Mouse (Mus musculus): ENCODE measurements around the gene Olfr1058. TPM values are rescaled to one million over a fixed set of nuclear protein-coding genes. Genes with fewer than 3 reads are reported as not detected.

Gene Olfr1058
- total RNA-seq (2023) = not detected

DNA sequence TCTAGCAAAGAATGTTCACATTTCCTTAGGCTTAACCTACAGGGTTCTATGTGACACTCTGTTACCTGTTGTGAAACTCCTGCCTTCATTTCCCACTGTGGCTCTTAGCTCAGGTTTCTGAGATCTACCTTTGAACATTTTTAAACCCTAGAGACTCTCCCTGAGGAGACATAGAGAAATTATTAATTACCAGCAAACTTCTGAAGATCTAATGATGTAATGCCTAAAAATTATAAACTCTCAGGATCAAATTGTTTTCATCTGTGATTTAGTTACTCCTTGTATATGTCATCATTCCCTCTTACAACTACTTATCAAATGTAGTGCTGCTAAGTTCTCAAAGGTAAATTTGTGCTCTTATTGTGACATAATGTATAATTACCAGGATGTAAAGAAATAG, at the start of gene Olfr1058:
TSS of gene Olfr1058 (minus strand) at position 101 of the 400 bp plus-strand sequence.

DNA sequence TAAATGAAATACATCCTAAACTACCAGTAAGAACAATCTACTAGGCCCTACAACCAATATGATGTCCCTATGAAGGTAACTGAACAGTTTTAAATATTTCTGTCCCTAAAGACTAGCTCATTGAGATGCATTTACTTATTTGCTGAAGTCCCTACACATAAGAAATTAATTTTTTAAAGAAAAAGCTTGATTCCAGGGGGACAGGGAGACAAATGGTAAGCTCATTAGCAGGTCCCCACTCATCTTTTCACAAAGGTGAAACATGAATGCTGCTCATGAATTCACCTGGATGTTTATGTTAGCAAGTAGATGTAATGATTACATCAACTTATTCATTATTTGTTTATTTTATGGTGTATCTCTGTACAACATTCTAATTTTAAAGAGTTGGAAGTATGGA, 38.3 kb upstream of the Olfr1058 start, which contains the start of gene Olfr1062:
TSS of gene Olfr1062 (minus strand) at position 101 of the 400 bp plus-strand sequence.

DNA sequence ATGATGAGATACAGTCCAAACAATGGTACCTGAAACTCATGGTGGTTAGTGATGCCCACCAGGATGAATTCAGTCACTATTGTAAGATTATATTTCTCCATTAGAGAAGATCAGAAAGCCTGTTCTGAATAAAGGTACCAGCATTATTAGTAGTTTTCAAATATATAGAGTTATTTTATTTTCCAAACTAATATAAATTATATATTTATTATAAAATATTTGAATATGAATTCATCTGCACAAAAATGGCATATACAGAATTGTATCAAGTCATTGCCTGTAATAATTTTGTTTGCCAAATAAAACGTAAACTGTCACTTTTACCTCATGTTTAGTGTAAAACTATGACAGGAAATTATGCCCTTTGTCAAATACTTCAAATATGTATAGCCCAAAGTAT, 25.6 kb upstream of the Olfr1058 start, which contains the start of gene Olfr1061:
TSS of gene Olfr1061 (minus strand) at position 101 of the 400 bp plus-strand sequence.

DNA sequence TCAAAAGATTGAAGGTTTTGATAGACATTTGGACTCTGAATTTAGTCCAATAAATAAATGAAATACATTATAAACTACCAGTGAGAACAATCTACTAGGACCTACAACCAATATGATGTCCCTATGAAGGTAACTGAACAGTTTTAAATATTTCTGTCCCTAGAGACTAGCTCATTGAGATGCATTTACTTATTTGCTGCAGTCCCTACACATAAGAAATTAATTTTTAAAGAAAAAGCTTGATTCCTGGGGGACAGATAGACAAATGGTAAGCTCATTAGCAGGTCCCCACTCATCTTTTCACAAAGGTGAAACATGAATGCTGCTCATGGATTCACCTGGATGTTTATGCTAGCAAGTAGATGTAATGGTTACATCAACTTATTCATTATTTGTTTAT, 10.1 kb downstream of the Olfr1058 start, which contains the start of gene Olfr1057:
TSS of gene Olfr1057 (minus strand) at position 101 of the 400 bp plus-strand sequence.

DNA sequence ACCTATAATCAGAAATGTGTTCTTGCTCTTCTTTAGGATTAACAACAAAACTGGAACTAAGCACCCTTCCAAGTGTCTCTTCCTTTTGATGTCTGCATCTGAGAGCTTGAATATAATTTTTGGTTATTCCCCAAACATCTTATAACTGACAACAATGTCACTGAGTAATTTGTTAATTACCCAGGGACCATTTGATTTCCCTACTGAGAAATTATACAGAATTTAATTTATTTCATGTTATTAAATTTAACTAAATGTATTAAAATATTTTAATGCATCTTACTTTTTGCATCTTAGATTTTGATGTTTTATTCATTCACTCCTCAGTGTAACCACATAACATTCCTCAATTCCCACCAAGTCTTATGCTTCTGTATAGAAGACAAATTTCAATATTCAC, 26.0 kb downstream of the Olfr1058 start, which contains the start of gene Olfr1056:
TSS of gene Olfr1056 (minus strand) at position 101 of the 400 bp plus-strand sequence.

DNA sequence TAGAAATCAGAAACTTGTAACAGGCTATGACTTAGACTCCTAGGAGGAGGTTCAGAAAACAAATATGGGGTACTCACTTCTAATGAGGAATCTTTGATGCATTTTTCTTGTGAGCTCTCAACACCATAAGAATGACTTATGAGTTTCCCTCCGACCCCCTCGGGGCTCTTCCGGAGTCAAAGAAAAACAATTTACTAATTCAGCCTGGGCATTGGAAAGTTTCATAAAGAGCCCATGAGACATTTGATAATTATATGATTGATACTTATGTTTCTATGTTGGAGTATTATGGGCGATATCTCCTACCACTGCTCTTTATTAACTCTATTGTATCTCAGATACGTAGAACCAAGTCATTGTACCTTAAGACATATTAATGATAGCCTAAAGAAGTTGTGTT, 38.2 kb downstream of the Olfr1058 start, which contains the start of gene Olfr1055:
TSS of gene Olfr1055 (minus strand) at position 101 of the 400 bp plus-strand sequence.

DNA sequence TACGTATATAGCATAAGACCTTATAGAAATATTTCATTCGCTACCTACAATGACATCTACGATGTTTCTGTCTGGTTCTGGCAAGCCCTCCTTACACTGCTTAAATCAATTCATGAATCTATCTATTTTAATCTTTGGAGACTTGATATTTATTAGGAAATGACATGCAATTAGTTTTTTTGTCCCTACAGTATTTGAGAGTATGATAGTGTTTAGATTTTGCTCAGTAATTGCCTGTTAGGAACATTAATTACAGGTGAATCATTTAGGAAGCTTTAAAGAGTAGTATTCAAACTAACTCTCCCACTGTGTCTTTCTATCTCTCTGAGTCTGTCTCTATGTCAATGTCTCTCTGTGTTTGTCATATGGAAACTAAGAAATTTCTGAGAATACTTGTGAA, 53.0 kb downstream of the Olfr1058 start, which contains the start of gene Olfr1054:
TSS of gene Olfr1054 (minus strand) at position 101 of the 400 bp plus-strand sequence.

Other genes starting within 250 kb of the Olfr1058 start
- not detected for gene Olfr1040, start 241.8 kb downstream of the Olfr1058 start, total RNA-seq (2023)
- gene Olfr1042, start 226.7 kb downstream of the Olfr1058 start, total RNA-seq (2023) = not detected
- not detected for gene Olfr1043, start 221.0 kb downstream of the Olfr1058 start, total RNA-seq (2023)
- not detected for gene Olfr1044, start 210.7 kb downstream of the Olfr1058 start, total RNA-seq (2023)
- not detected for gene Olfr52, start 202.9 kb downstream of the Olfr1058 start, total RNA-seq (2023)
- gene Olfr1045, start 185.6 kb downstream of the Olfr1058 start, total RNA-seq (2023) = not detected
- not detected for gene Olfr1046, start 169.2 kb downstream of the Olfr1058 start, total RNA-seq (2023)
- not detected for gene Olfr1047, start 157.2 kb downstream of the Olfr1058 start, total RNA-seq (2023)
- gene Olfr1048, start 148.3 kb downstream of the Olfr1058 start, total RNA-seq (2023) = not detected
- not detected for gene Olfr1049, start 130.2 kb downstream of the Olfr1058 start, total RNA-seq (2023)
- not detected for gene Olfr1051, start 109.5 kb downstream of the Olfr1058 start, total RNA-seq (2023)
- not detected for gene Olfr1052, start 96.1 kb downstream of the Olfr1058 start, total RNA-seq (2023)
- gene Olfr1053, start 73.3 kb downstream of the Olfr1058 start, total RNA-seq (2023) = not detected
- not detected for gene Olfr1054, start 53.1 kb downstream of the Olfr1058 start, total RNA-seq (2023)
- not detected for gene Olfr1055, start 38.3 kb downstream of the Olfr1058 start, total RNA-seq (2023)
- not detected for gene Olfr1056, start 26.1 kb downstream of the Olfr1058 start, total RNA-seq (2023)
- gene Olfr1057, start 10.2 kb downstream of the Olfr1058 start, total RNA-seq (2023) = not detected
- gene Olfr1061, start 25.5 kb upstream of the Olfr1058 start, total RNA-seq (2023) = not detected
- gene Olfr1062, start 38.2 kb upstream of the Olfr1058 start, total RNA-seq (2023) = not detected
- gene Olfr1065, start 62.0 kb upstream of the Olfr1058 start, total RNA-seq (2023) = not detected
- not detected for gene Olfr1066, start 67.7 kb upstream of the Olfr1058 start, total RNA-seq (2023)
- gene Olfr228, start 98.8 kb upstream of the Olfr1058 start, total RNA-seq (2023) = not detected
- not detected for gene Olfr1076, start 119.9 kb upstream of the Olfr1058 start, total RNA-seq (2023)
- not detected for gene Olfr1079, start 153.9 kb upstream of the Olfr1058 start, total RNA-seq (2023)
- not detected for gene Olfr1080, start 169.7 kb upstream of the Olfr1058 start, total RNA-seq (2023)
- not detected for gene Olfr1082, start 210.4 kb upstream of the Olfr1058 start, total RNA-seq (2023)